Mouse (Mus musculus) yolk sac, embryonic 10.5 days (tissue): ENCODE results near the gene Lrrc10.
"Not testable (repeated sequence)": the region's sequence is repeated elsewhere in the genome, so short reads cannot be mapped to it uniquely, and the experiment has no call there.

ENCODE experiments used
- DNase-seq: peaks from one replicate; pipeline ENCODE4 v3.0.0-alpha.2; 2017; ENCODE audit warnings: low spot score

Gene Lrrc10

DNA sequence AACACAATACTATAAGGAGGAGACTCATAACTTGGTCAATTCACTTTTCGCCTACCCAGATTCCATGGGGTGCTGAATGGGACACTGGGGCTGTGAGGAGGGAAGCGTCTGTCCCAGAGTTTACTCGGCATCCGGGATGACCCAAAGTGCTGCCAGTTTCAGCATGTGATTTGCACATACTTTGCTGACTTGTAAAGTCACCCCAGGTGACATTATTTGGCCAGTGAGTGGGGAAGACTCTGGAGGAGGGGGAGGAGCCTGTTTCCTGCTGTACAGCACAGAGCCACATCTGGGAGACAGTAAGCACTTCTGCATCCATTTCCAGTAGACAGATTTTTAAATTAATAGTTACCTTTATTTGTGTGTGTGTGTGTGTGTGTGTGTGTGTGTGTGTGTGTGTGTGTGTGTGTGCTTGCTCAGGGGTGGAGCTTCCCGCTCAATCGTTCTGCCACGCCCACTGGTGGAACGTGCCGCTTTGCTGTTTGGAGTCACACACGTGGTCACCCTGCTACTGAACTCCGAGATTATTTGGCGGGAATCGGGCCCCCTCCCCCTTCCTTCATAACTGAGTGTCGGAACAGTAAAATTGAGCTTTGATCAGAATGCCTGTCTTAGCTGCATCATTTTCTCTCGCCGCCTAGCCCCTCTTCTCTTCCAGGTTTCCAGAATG, 1.5 kb upstream of the Lrrc10 start:
- DNase-seq, result not testable (repeated sequence)

DNA sequence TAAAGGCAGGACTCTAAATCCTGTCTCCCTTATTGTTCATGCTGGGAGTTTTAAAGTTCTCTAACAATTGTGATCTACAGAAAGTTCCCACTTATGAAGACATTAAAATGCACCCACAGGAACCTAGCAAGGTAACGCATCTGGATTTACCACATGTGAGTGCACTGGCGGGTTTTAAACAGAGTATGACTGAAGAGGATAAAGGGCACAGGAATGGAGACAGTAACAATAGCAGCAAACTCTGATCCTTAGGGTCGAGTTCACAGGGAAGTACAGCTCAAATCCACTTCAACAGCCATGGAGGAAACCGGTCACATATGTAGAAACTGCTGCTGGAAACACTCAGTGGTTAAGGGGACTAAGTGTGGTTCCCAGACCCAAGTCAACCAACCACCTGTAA, 4.1 kb downstream of the Lrrc10 start:
- DNase-seq, result no peak

DNA sequence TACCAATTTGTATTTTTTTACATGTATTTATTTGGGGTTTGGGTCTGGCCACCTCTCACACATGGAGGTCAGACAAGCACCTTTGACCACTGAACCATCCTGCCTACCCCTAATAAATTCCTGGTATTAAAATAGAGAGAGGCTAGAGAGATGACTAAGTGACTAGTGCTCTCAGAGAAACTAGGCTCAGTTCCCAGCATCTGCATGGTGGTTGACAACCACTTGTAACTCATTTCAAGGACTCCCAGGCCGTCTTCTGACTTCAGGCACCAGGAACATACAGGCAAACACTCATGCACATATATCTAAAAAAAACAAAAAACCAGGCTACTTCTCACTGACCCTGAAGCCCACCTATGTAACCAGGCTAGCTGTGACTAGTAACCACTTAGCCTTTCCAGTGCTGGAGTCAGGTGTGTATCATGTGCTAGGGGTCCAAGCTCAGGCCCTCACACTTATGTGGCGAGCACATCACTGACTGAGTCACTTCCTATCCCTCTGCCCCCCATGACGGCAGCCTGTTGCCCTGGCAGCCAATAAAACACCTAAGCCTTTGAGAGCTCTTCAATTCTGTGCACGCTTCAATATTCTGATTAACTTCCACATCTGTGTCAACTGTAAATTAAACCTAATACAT, 4.9 kb downstream of the Lrrc10 start:
- no peak for DNase-seq

DNA sequence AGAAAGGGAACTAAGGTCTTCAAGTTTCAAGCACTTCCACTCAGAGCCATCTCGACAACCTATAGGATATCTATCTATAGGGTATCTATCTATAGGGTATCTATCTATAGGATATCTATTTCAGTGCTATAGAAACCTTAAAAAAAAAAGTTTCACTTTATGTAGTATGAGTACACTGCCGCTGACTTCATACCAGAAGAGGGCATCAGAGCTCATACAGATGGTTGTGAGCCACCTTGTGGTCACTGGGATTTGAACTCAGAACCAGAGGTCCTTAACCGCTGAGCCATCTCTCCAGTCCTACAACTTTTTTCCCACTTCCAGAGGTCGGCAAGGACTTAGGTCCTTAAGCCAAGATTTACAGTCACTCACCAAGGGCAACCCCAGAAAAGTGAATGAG, 10.5 kb downstream of the Lrrc10 start:
- no peak for DNase-seq

DNA sequence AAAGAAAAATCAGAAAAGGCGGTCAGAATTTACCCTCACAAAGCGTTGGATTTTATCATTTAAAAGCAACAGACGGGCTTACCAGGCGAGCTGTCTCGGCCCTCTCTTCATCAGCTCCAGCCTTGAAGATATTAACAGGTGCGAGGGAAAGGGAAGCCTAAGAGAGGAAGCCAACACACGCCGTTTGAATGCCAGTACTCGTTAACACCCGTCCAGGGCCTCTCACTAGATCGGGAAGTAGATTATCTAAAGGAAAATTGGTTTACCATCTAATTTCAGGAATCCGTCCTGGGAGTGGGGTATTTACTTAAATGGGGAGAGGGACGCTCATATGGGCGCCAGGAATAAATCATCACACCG, 17.7 kb downstream of the Lrrc10 start:
- peak; percentile 24 for DNase-seq

DNA sequence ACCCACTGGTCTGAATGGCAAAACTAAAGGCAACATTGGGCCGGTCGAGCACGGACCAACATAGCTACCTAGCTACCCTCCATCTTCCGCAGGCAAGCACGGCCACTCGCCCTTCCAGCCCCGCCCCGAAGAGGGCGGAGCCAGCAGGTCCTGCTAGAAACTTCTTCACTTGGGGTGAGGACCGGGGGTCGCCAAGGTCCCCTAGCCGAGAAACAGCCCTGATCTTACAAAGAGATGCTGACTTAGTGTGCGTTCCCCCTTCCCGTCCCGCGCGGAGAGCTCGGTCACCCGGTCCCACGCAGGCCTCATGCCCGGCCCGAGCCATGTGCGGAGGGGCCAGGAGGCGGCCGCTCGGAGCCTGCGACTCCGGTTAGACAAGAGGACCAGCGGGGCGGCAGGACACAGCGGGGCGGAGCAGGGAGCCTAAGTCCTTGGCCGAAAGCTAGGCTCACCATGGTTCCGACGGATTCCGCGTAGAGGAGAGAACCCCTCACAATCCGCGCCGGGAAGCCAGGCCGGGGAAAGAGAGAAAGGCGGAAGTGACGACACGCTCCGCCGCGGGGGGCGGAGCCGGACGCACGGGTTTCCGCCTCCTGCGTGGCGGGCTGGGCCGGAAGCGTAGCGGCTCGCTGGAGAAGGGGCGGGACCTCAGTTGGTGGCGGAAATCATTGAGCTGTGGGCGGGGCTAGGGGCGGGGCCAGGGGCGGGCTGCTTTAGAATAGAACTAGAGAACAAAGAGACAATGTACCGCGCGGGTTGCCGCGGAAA, 18.3 kb downstream of the Lrrc10 start, which contains the start of gene Cct2:
Gene Cct2, minus strand, starts transcription at position 561 of the 768 bp plus-strand sequence.
- DNase-seq, result peak; percentile 99

DNA sequence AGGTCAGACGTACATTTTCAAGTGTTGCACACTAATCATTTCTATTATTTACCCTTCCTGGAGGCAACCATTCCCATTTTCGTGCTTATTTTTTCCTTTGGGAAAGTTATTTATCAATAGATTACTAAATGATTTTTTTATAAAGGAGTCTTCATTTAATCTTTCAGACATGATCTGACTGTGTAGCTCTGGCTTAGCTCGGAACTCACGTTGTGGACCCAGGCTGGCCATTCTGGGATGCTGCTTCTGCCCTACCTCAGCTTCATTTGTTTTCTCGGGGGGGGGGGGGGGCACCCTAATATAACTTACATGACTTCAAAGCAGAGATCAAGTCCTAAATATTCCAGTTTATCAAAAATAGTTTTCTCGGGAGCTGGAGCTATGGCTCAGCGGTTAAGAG, 18.9 kb downstream of the Lrrc10 start:
- DNase-seq, result no peak

DNA sequence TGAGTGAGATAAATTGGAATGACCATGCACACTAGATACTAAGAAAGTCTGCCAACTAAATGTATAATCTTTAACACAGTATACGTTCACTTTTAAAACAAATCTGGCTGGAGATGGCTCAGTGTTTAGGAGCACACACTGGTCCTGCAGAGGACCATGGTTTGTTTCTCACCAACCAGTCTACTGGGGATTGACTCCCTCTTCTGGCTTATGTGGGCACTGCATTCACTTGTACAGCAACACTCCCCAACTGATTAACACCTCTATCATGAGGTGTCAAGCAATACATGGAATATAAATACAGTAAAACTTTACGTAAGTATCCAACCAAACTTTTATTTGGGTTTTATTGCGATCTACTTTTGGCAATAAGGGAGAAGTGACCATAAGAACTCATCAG, 24.0 kb downstream of the Lrrc10 start:
- DNase-seq, result no peak

DNA sequence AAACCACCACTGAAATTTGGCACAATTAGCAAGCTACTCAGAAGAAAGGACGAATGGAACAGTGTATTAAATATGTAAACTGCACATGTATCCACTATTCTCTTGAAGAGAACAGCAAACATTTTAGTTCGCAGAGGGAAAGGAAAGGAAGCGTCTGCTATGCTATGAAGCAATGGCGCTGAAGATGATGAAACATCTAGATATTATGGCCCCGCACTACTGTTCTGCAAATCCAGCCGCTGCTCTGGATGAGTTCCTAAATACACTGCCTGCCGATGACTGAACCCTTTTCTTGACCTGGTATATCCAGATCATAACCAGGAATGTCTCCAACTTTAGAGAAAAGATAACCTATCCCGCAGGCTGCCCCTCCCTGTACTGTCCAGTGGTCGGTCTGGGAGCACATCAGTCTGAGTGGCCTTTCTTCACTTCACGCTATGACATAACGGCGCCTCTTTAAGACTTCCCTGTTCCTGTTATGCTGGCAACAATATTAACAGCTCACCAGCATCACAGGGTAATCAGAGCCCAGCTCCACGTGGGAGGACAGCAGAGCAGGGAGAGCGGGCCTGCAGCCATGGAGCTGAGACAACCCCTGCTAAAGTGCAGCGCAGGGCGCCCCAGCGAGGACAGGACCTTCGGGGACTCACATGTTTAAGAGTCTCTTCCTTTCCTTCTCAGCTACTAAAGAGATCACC, 27.2 kb downstream of the Lrrc10 start:
- DNase-seq, result no peak

DNA sequence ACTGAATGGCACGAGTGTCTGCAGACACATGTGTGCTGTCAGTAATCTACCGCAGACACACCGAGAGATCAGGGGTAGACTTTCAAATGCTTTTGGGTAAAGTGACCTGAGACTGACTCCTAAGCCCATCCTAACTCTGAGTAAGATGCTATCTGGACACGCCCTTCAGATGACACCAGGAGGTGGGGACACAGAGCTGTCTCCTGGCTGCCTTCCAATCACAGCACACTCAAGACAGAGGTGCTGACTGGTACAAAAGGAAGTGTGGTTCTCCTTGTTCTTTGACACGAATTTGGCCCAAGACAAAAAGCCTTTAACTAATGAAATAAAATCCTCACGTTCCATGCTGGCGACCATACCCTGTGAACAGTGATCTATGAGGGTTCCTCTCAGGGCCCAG, 28.0 kb downstream of the Lrrc10 start:
- DNase-seq, result no peak

DNA sequence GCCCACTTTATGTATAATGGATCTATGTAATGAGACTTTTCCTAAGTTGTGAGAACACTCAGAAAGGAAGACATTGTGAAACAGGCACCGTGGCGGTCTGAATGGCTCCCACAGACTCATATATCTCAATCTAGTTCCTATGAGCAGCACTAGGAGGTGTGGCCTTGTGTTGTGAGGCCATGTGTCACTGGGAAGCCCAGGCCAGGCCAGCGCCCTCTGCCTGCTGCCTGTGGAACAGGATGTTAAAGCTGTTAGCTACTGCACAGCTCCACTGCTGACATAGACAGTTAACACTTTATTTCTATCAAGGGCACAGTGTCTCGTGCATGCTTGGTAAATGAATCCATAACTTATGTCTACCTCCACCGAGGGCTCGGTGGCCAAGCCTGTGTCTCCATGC, 33.1 kb downstream of the Lrrc10 start:
- no peak for DNase-seq

DNA sequence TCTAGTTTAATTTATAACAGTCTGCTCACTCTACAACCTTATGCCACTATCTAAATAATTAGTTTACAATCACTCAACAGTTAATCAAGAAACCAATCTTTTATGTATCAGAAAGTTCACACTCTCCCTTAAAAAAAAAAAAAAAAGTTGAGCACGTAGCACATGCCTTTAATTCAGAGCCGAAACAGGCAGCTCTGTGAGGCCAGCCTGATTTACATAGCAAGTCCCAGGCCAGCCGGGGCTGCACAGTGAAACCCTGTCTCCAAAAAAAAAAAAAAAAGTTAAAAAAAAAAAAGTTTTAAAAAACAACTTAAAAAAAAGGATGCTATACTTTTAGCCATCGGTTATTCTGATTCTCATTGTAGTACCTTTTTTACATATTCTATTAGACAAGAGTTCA, 36.2 kb downstream of the Lrrc10 start:
- no peak for DNase-seq

DNA sequence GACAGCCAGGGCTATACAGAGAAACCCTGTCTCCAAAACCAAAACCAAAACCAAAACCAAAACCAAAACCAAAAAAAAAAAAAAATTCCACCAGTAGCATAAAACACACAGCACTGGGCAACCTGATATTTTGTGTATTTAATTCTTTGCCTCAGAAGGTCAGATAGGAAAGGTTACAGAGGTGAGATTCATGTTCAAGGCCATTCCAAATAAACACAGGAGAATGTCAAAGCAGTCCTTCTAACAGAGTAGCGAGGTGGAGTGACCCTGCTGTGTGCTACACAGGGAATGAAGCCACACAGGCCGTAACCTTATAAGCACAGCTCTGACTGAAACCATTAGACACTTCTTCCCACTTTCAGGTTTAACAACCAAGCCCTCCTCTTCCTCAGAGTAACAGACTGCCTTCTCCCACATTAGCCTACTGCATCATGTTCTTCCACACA, 36.8 kb downstream of the Lrrc10 start:
- no peak for DNase-seq

DNA sequence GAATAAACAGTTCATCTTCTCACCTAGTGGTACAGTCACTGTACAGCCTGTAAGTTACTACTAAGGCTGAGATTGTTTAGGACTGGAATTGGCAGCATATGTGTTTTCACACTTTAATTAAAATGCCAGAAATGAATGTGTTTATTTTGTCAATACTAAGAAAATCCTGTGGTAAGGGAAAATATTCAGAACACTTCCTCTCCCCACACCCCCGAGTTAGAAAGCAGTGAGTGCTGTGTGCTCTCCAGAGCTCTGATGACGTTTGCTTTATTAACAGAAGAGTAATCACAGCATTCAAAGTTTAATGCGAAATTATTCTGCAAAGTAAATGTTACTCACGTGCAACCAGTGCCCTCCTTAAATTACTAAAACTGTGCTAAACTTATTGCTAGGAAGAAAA, 44.5 kb downstream of the Lrrc10 start:
- no peak for DNase-seq

DNA sequence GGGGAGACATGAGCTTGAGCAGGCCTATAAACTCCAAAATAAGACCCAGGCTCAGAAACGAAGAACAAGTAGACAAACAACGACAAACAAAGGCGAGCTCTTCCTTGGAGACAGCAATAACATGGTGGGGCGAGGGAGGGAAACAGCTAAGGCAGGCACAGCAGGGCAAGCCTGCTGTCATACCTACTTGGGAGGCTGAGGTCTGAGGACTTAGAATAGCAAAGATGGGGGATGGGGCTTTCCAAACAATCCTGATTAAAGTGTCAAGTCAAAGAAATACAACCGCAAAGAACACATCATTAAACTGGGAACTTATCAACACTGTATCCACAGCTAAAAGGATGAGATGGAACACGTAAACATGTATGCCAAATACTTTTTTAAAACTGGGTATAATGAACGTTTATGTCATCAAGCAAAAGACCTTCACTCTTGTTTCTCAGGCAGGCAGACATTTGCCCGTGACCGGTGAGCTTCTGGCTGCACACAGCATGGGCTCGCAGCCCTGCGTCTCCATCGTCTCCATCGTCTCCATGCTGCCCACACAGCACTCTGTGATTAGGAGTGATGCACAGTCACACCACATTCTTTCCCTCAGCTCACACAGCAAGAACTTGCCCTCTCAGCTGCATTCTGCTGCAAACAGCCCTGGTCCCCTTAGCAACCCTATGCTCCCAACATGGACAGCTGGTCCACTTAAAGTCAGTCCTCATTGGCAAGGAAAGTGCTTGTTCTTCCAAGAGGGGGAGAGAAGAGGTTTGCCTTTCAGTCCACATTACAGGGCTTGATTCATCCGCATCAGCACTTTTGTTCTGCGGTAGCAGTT, 49.6 kb downstream of the Lrrc10 start:
- no peak for DNase-seq

DNA sequence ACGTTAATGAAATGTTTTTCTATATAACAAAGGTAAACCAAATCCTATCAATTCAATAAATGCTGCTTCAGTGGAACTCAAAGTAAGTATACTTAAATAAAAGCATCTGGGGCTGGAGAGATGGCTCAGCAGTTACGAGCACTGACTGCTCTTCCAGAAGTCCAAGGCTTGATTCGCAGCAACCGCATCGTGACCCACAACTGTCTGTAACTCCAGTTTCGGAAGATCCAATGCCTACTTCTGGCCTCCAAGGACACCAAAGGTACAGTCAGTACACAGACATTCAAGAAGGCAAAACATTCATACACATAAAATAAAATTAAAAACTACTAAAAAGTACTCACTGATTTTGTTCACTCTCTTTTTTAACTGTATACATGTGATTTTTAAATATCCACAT, 51.0 kb downstream of the Lrrc10 start:
- no peak for DNase-seq
